Mouse (Mus musculus) left cerebral cortex, adult 8-10 months (tissue): Measurements from ENCODE around the gene Olfr1513. TPM values are rescaled to one million over a fixed set of nuclear protein-coding genes. Genes with fewer than 3 reads are reported as not detected.
"Not testable (repeated sequence)": the region's sequence is repeated elsewhere in the genome, so short reads cannot be mapped to it uniquely, and the experiment has no call there.

Experiments used
- DNase-seq, 2 experiments: peaks; one replicate each; pipeline ENCODE4 v3.0.0; 2022; ENCODE audit warnings: low spot score in 2 of 2
- total RNA-seq, 4 experiments: library from RNA; stranded (reverse); gene quantifications; 2 replicates each; pipeline ENCODE4 v1.2.4; 2022

The Olfr1513 gene
- total RNA-seq, result not detected

- DNase-seq, result no peak
Measured at GRCm38 (mm10) chr14:52356308-52356707, at the start of gene Olfr1513. Olfr1513 (minus strand) TSS chr14:52356408.

- DNase-seq, result no peak
Measured at GRCm38 (mm10) chr14:52397279-52397678, 41.1 kb upstream of the Olfr1513 start, which contains the start of gene Olfr1511. Olfr1511 (minus strand) TSS chr14:52397379.

GRCm38 (mm10) chr14:52390084-52390848, 34.1 kb upstream of the Olfr1513 start:
- DNase-seq, result not testable (repeated sequence)

- DNase-seq, result no peak
Measured at GRCm38 (mm10) chr14:52379068-52379467, 22.9 kb upstream of the Olfr1513 start, which contains the start of gene Olfr1512. Olfr1512 (minus strand) TSS chr14:52379168.

GRCm38 (mm10) chr14:52368741-52369140, 12.5 kb upstream of the Olfr1513 start:
- DNase-seq, result no peak

GRCm38 (mm10) chr14:52339512-52339852, 16.7 kb downstream of the Olfr1513 start:
- DNase-seq, result no peak

- DNase-seq, result peak; percentile 52 to 55
Measured at GRCm38 (mm10) chr14:52338751-52339511, 17.3 kb downstream of the Olfr1513 start.

- DNase-seq, result no peak
Measured at GRCm38 (mm10) chr14:52332171-52332570, 24.0 kb downstream of the Olfr1513 start.

- no peak for DNase-seq
Measured at GRCm38 (mm10) chr14:52331069-52331750, 25.0 kb downstream of the Olfr1513 start.

- no peak for DNase-seq
Measured at GRCm38 (mm10) chr14:52327910-52328812, 28.0 kb downstream of the Olfr1513 start, which contains the start of gene Sall2. Sall2 (minus strand) TSS chr14:52328762.

GRCm38 (mm10) chr14:52327375-52327901, 28.8 kb downstream of the Olfr1513 start:
- DNase-seq, result no peak

GRCm38 (mm10) chr14:52325890-52326289, 30.3 kb downstream of the Olfr1513 start:
- DNase-seq, result no peak

- no peak for DNase-seq
Measured at GRCm38 (mm10) chr14:52319361-52319760, 36.8 kb downstream of the Olfr1513 start.

- no peak for DNase-seq
Measured at GRCm38 (mm10) chr14:52316441-52317225, 39.6 kb downstream of the Olfr1513 start.

- peak; percentile 56 to 57 for DNase-seq
Measured at GRCm38 (mm10) chr14:52315792-52316440, 40.3 kb downstream of the Olfr1513 start.

- DNase-seq, result no peak
Measured at GRCm38 (mm10) chr14:52315283-52315780, 40.9 kb downstream of the Olfr1513 start.

- DNase-seq, result no peak
Measured at GRCm38 (mm10) chr14:52314808-52315150, 41.4 kb downstream of the Olfr1513 start.

GRCm38 (mm10) chr14:52313931-52314807, 42.0 kb downstream of the Olfr1513 start:
- DNase-seq, result no peak
